Comparison of ENCODE assay signal across 24 mouse cellular contexts in the genomic region with DNA sequence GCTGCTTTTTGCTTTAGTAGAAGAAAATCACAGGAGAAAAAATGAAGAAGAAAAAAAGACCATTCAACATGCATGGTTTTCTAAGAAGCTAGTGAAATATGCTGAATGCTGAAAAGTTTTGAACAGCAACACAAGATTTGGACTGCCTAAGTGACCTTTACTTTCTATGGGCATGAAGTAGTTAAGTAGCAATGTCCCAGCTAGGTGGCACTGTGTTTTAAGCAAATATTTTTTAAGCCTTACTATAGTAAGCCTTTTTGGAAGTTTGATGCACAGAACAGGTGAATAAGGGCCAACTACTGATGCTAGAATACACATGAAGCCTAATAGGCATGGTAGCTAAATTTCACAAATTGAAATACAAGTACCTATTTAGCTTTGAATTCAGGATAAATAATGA.
DNase-seq lines count a peak whose midpoint lies in the region; ATAC-seq and TF ChIP-seq lines count a peak whose summit lies in the region.
"Had no signal": no experiment of that assay in that cellular context is flagged by ENCODE, and none has a peak within 500 bp of the region (broad histone marks: within the 10 kb centered on the region; RNA-seq: fewer than 3 reads in every experiment).

No protein-coding gene starts in this region.

- no peak for DNase-seq in gastrocnemius, adult 2 months
- DNase-seq in gastrocnemius, postnatal 14 days = no peak
- DNase-seq in layer of hippocampus, adult 2 months (ENCODE audit: low spot score in 2 of 2) = no peak
- no peak for DNase-seq in layer of hippocampus, adult 8-10 months (ENCODE audit: low spot score in 2 of 2)
- DNase-seq in CH12.LX (ENCODE audit: extremely low read depth) (no peak), adipocyte (ENCODE audit: low spot score) (peak; percentile 17)
- DNase-seq in yolk sac, embryonic 10.5 days (ENCODE audit: low spot score) = no peak
- DNase-seq: adrenal gland, adult 8-10 months; B cell, adult 2 months; cerebellum, postnatal 25 days; gastrocnemius, postnatal 36 days; kidney, postnatal 10 days; lung, adult 2 months; right cerebral cortex, postnatal 25 days; thymus, adult 2 months had no signal

- no peak for TF ChIP-seq EP300 in CH12.LX (IDR thresholded peaks at IDR 0.05; ENCODE audit: low read length)

- ATAC-seq in granulocyte monocyte progenitor cell, adult 5-6 weeks (replicated peaks; ENCODE audit: poor library complexity, severe bottlenecking) = no peak
- ATAC-seq: intestine, embryonic 16.5 days had no signal

- H3K36me3 ChIP-seq in CH12.LX (replicated peaks in 1 of 2; ENCODE audit: control insufficient read depth in 1 of 2, insufficient read depth in 1 of 2, low read length in 1 of 2) = no peaks in the 10 kb centered on the region
- H3K36me3 ChIP-seq: embryonic facial prominence, embryonic 15.5 days; heart, embryonic 12.5 days; hindbrain, embryonic 13.5 days; limb, embryonic 10.5 days; midbrain, embryonic 12.5 days had no signal

- TF ChIP-seq POLR2A in CH12.LX (IDR thresholded peaks at IDR 0.05; ENCODE audit: low read depth, low read length) = no peak

- H3K9ac ChIP-seq in CH12.LX (ENCODE audit: insufficient read depth, low read depth) = no peak overlapping the region
- H3K9ac ChIP-seq: embryonic facial prominence, embryonic 15.5 days; heart, embryonic 12.5 days; hindbrain, embryonic 13.5 days; midbrain, embryonic 12.5 days had no signal

- intact Hi-C loops in gastrocnemius, adult 2 months (cut with DNase I) = no loop called here
- intact Hi-C loops in gastrocnemius, postnatal 14 days (cut with DNase I; ENCODE audit: low total_unique reads) = no loop called here

- no peaks in the 10 kb centered on the region for H3K9me3 ChIP-seq in CH12.LX (replicated peaks; ENCODE audit: low read length)
- H3K9me3 ChIP-seq: embryonic facial prominence, embryonic 15.5 days; heart, embryonic 12.5 days; hindbrain, embryonic 13.5 days; limb, embryonic 10.5 days; midbrain, embryonic 12.5 days had no signal

- H3K4me1 ChIP-seq in CH12.LX (ENCODE audit: control insufficient read depth in 1 of 2, insufficient read depth in 2 of 2) = no peaks in the 10 kb centered on the region
- H3K4me1 ChIP-seq: embryonic facial prominence, embryonic 15.5 days; heart, embryonic 12.5 days; hindbrain, embryonic 13.5 days; limb, embryonic 10.5 days; midbrain, embryonic 12.5 days had no signal

- peak; percentile 14; the same call in 1 of the 2 replicates for TF ChIP-seq CTCF in gastrocnemius, adult 2 months (IDR thresholded peaks at IDR 0.05)
- TF ChIP-seq CTCF in layer of hippocampus, adult 2 months (conservative IDR thresholded peaks at IDR 0.05) = peak; percentile 73
- peak in 1 of 2 experiments; percentile 41; a peak in 2 of 4 replicates for TF ChIP-seq CTCF in CH12.LX (conservative IDR thresholded peaks at IDR 0.05 in 1 of 2, IDR thresholded peaks at IDR 0.05 in 1 of 2; ENCODE audit: low read depth in 2 of 2, low read length in 2 of 2)

- dilution Hi-C loops in CH12.LX (cut with MboI; ENCODE audit: extremely low pct_ligation_motif_present, extremely low pct_unique_long_range_greater_than_20kb, low sequenced_read_pairs) = no loop called here

- no peak overlapping the region for H3K4me2 ChIP-seq in CH12.LX (ENCODE audit: insufficient read depth, low read depth, poor library complexity, severe bottlenecking)
- H3K4me2 ChIP-seq: embryonic facial prominence, embryonic 15.5 days; heart, embryonic 12.5 days; hindbrain, embryonic 13.5 days; liver, embryonic 11.5 days; midbrain, embryonic 12.5 days had no signal

- H3K4me3 ChIP-seq in gastrocnemius, adult 2 months = no peak overlapping the region
- H3K4me3 ChIP-seq in layer of hippocampus, adult 2 months = no peak overlapping the region
- no peak overlapping the region for H3K4me3 ChIP-seq in CH12.LX (replicated peaks in 1 of 3; ENCODE audit: low read depth in 2 of 3, low read length in 2 of 3, poor library complexity in 1 of 3)
- H3K4me3 ChIP-seq: embryonic facial prominence, embryonic 15.5 days; heart, embryonic 12.5 days; hindbrain, embryonic 13.5 days; limb, embryonic 10.5 days; midbrain, embryonic 12.5 days; myocyte had no signal

- H3K79me2 ChIP-seq in CH12.LX (replicated peaks; ENCODE audit: control insufficient read depth, extremely low read depth, insufficient read depth, poor library complexity, severe bottlenecking) = no peaks in the 10 kb centered on the region

- peak; percentile 32 for TF ChIP-seq RAD21 in CH12.LX (IDR thresholded peaks at IDR 0.05; ENCODE audit: low read depth, low read length)

- no peaks in the 10 kb centered on the region for H3K27me3 ChIP-seq in CH12.LX (replicated peaks)
- H3K27me3 ChIP-seq: embryonic facial prominence, embryonic 15.5 days; heart, embryonic 12.5 days; hindbrain, embryonic 13.5 days; midbrain, embryonic 12.5 days had no signal

- no peak overlapping the region for H3K27ac ChIP-seq in gastrocnemius, adult 2 months
- H3K27ac ChIP-seq in layer of hippocampus, adult 2 months = no peak overlapping the region
- no peak overlapping the region for H3K27ac ChIP-seq in CH12.LX (ENCODE audit: insufficient read depth, low read depth)
- H3K27ac ChIP-seq: embryonic facial prominence, embryonic 15.5 days; hindbrain, embryonic 13.5 days; limb, embryonic 10.5 days; midbrain, embryonic 12.5 days had no signal

- in situ Hi-C loops in CH12.LX (cut with MboI; ENCODE audit: low pct_ligation_motif_present, low pct_unique_long_range_greater_than_20kb, low sequenced_read_pairs) = no loop called here

TF ChIP-seq in CH12.LX, 34 proteins besides CTCF, POLR2A, EP300 and RAD21:
- TF ChIP-seq RCOR1 (conservative IDR thresholded peaks at IDR 0.05; ENCODE audit: low read depth, low read length) = no peak
- TF ChIP-seq ZC3H11A (IDR thresholded peaks at IDR 0.05; ENCODE audit: low read depth, low read length) = no peak
- no peak for TF ChIP-seq GABPA (IDR thresholded peaks at IDR 0.05; ENCODE audit: insufficient replicate concordance, low read depth, low read length)
- no peak for TF ChIP-seq ZNF384 (IDR thresholded peaks at IDR 0.05; ENCODE audit: low read depth, low read length)
- TF ChIP-seq USF1 (IDR thresholded peaks at IDR 0.05; ENCODE audit: low read depth, low read length) = no peak
- TF ChIP-seq IRF4 (IDR thresholded peaks at IDR 0.05; ENCODE audit: low read depth, low read length) = no peak
- TF ChIP-seq POLR2AphosphoS2 (IDR thresholded peaks at IDR 0.05; ENCODE audit: low read depth, low read length) = no peak
- no peak for TF ChIP-seq USF2 (conservative IDR thresholded peaks at IDR 0.05; ENCODE audit: low read depth, low read length)
- no peak for TF ChIP-seq MEF2A (IDR thresholded peaks at IDR 0.05; ENCODE audit: borderline replicate concordance, low read depth, low read length)
- no peak for TF ChIP-seq KAT2A (IDR thresholded peaks at IDR 0.05; ENCODE audit: insufficient replicate concordance, low read length)
- no peak for TF ChIP-seq ELF1 (IDR thresholded peaks at IDR 0.05; ENCODE audit: low read depth, low read length)
- TF ChIP-seq TBP (conservative IDR thresholded peaks at IDR 0.05; ENCODE audit: low read depth, low read length) = no peak
- no peak for TF ChIP-seq NELFE (IDR thresholded peaks at IDR 0.05; ENCODE audit: low read depth, low read length)
- TF ChIP-seq HCFC1 (IDR thresholded peaks at IDR 0.05; ENCODE audit: low read depth, low read length) = no peak
